Mouse (Mus musculus) ovary, postnatal 36 days (tissue): ENCODE results near the gene Atp4b.

Experiments
- DNase-seq: peaks from one replicate; pipeline ENCODE4 v3.0.0; 2022; ENCODE audit warnings: low spot score, mixed read lengths

Gene Atp4b

DNA sequence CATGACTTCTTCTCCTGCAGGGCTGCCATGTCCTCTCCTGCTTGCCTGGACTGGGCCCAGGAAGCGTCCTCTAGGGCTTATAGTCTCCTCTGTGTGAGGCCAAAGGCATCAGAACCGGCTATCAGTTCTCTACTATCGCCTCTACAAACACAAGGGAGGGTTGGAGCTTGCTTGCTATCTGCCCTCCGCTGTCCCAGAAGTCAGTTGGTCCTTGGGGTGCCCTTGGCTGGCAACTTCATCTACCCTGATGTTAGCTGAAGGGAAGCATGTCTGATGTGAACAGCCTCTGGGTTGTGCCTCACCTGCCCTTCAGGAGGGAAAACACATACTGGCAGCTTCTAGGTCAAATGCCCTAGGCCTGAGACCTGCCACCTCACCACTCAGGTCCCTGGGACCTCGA, at the start of gene Atp4b:
Atp4b (minus strand) TSS at position 101 of the 400 bp plus-strand sequence.
- DNase-seq, result no peak

DNA sequence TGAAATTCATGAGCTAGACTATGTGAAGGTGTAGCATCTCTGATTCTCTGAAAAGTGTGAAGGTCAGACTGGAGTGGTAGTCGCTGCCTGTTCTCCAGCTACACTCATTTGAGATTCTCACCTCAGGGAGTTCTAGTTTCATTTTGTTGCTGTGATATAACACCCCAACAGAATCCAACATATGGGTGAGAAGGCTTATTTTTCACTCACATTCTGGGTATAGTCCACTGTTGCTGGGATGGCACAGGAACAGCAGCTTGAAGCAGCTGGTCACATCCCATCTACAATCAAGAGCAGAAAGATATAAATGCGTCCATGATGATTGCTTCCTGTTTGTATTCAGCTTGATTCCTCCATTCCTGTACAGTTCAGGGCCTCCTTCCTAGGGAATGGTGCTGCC, 45.5 kb upstream of the Atp4b start:
- no peak for DNase-seq

DNA sequence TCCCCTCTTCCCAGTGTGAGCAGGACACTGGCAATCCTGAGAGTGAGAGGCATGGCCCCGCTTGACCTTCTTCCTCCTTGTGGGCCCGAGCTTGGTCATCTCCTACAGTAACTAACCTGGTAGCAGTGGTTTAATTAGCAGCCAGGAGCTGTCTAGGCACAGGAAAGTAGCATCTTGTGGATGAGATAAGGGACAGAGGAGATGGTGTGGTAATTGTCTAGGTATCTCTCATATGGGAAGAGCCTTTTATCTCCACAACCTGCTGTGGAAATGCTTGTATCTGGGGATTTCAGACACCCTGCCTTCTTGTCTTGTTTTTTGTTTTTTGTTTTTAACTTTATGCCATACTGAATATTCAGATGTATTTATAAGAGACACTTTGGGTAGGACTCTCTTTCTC, 40.9 kb upstream of the Atp4b start:
- DNase-seq, result no peak

DNA sequence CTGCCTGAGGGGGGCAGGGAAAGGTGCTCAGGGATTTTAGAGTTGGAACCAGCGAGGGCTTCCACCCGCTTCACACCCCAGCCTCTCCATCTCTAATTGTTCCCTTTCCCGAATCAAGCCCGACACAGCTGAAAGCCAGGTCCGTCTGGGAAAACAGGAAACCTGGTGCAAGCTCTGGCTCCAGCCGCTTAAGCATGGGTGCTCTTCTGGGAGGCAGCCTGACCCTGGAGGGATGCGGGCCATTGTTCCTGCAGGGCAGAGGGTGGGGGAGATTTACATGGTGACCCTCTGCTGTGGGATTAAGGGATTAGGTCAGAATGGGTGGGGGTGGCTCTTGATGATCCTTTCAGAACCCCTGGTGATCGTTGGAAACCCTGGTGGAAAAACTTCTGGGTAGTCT, 39.4 kb upstream of the Atp4b start:
- no peak for DNase-seq

DNA sequence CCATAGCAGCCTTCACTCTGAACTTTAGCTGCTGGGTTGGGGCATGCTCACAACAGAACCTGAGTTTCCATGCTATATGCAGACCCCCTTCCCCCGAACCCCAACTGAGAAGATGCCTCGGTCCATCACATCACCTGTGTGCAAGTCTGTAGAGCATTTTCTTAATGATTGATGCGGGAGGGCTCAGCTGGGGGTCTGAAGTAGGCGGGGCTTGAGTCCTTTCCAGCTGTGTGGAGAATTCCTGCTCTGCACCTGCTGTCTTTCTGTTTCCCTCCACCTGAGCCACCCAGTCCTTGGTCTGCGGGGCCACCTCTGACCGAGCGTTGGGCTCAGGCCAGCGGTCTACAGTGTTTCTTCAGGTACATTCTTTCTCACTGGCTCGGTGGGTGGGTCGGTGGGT, 38.3 kb upstream of the Atp4b start, which contains the start of gene Tmem255b:
Tmem255b (plus strand) TSS at position 301 of the 400 bp plus-strand sequence.
- no peak for DNase-seq

DNA sequence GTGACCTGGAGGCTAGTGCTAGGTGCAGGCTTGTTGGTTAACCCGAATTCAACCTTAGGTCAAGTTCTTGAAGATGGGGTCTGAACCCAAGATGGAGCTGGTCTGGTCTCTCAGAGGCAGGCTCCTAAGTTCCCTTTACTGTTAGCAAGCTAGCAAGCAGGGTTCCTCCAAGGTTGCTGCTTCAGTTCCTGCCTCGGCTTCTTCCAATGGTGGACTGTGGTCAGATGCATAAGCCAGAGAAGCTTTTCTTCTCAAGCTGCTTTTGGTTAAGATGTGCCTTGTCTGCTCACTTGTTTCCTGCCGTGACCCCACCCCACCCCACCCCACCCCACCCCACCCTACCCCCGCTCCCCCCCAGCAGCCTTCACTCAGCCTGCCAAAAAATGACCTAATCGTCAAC, 36.5 kb upstream of the Atp4b start:
- no peak for DNase-seq

DNA sequence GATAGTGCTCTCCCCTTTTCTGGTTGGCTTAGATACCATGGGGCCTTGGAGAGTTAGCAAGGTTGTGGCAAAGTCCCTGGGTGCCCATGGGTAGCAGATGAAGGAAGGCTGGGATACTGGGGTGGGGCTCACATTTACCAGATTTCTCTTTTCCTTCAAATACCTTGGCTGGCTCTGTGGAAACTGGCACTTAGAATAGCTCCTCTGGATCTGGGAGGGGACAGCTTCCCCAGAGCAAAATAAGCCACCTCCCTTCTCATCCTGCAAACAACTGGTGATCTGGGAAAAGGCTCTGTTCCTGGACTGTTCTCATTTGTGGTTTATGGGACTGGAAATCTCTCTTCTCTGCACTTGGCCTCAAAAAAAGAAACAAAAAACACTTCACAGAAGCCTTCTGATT, 34.2 kb upstream of the Atp4b start:
- DNase-seq, result no peak

DNA sequence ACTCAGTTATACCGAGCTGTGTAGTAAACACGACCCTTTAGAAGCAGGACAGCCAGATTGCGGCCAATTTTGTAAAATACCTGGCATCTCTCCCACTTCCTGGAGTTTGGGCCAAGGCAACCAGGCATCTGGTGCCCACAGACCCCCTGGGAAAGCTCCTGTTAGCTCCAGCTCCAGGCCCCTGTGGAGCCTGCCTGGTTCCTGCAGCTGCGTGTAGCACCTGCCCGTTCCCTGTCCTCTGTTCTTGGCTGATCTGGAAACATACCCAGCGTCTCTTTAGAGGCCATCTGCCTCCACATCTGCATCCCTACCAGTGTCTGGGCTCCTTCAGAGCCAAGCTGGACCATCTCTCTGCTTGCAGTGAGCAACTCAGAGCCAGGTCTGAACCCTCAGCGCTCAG, 33.8 kb upstream of the Atp4b start:
- no peak for DNase-seq

DNA sequence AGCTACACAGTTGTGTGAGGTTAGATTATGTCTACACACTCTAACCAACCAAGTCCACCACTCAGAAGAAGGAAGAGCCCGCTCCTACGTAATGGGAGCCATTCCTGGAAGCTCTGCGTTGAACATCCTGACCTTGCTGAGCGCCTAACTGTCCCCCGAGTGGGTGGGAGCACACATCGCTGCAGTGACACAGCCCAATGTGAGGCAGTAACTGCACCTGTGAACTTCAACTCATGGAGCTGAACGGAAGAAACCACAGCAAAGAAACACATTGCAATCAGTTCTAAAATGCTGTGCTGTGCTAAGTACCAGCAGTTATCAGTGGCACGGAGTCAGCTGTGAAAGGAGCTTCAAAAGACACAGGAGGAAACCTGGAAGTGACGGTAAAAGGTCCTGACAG, 31.5 kb upstream of the Atp4b start:
- DNase-seq, result no peak

DNA sequence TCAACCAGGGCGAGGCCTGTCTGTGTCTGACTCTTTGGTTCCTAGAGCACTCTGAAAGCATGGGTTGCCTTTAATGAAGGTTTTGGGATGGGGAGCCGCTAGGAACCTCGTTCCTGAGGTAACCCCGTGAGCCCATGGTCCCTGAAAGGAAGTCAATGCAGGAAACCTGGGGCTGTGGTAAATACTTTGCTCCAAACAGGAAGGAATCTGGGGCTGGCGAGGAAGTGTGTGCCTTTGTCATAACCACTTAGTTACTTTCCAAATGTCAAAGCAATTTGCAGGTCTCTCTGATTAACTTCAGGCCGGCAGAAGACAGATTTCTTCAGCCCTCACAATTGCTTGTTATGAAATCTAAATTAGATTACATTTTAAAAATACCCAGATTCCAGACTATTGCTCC, 30.7 kb upstream of the Atp4b start:
- DNase-seq, result no peak

DNA sequence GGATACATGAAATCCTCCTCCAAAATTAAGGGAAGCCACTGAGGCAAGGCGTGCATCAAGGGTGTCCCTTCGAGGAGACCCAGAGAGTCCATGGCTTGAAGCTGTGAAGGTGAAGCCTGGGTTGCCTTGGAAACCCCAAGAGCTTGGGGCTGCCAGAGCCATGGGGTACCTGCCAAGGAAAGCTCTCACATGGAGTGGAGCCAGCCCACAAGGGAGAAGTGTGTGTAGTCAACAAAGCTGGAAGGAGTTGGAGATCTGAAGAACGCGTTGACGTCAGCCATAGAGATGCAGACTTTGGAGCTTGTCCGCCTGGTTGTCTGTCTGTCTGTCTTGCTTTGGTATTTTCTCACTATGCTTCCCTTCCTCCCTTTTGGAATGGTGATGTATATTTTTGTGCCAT, 24.3 kb upstream of the Atp4b start:
- DNase-seq, result no peak

DNA sequence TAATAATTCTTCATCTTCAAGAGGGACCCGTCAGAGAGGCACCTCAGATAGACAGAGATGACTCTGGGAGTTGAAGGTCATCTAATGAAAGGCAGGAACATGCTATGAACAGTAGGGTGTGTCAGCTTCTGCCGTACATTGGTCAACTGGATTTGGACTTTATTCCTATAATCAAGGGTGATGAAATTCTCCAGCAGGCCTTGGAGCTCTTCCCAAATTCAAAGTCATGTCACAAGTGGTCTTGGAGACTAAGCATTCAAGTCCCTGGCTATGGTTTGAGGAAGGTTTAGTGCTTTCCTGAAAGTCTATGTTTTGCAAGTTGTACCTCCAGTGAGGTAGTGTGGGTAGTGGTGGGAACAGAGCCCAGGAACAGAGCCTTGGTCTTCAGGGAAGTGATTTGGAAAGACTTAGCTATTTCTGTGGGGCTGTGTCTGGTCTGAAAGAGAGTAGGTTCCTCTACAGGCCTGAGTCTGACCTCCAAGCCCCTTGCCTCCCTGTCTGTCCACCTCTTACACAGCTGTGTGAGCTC, 22.6 kb upstream of the Atp4b start:
- no peak for DNase-seq

DNA sequence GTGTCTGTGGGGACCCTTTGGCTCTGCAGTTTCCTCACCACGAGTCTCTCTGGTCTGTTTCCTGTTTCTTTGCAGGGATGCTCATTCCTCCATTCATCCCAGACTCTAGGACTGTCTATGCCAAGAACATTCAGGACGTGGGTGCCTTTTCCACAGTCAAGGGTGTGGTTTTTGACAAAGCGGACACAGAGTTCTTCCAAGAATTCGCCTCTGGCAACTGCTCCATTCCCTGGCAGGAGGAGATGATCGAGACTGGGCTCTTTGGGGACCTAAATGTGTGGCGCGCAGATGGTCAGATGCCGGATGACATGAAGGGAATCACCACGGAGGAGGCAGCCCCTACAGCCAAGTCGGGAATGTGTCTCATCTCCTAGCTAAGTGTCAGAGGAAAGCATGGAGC, 19.3 kb upstream of the Atp4b start:
- DNase-seq, result no peak

DNA sequence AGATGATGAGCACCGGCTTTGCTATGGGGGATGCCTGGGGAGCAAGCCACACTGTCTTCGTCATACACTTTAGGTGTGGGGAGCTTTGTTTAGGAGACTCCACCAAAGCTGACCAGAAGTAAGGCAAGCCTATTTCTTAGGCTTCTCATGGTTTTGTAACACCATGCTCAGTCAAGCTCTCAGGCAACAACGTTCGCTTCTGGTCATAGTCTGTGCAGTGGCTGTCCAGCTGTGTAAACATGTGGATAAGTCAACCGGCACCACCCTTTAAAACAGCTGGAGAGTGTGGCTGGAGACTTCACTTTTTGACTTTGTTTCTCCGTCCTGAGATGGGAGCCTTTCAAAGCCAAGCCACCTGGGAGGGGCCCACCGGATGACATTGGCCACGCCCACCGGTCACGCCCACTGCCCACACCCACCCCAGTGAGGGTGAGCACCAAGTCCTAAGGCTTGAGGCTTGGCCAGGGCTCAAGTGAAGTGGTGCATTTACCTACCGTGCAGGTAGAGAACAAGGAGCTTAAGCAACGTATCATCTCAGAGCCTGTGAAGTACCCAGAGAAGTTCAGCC, 17.3 kb upstream of the Atp4b start:
- no peak for DNase-seq

DNA sequence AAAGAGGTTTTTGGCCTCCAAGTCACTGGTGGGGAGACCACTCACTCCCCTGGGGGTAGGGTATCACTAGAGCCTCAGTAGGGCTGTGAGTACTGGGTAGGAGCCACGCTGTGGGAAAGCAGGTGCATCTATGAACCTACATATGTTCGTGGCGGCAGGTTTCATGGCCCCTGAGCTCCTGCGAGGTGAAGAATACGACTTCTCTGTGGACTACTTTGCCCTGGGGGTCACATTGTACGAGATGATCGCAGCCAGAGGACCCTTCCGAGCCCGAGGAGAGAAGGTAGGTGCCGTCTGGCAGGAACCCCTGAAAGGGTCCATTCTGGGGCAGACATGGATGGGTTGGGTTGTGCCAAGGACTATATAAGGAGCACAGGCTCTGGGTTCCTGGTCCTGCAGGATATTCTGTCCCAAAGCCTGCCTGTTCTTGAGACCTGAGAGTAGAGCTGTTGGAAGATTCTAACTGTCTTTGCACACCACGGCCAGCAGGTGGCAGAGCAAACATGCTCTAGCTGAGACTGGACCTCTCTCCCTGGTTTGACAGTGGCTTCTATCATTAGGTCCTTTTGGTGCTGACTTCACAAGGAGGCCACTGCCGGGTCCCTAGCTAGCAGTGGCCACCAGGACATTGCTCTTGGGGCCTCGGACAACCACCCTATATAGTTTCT, 16.4 kb upstream of the Atp4b start:
- peak; percentile 60 for DNase-seq

DNA sequence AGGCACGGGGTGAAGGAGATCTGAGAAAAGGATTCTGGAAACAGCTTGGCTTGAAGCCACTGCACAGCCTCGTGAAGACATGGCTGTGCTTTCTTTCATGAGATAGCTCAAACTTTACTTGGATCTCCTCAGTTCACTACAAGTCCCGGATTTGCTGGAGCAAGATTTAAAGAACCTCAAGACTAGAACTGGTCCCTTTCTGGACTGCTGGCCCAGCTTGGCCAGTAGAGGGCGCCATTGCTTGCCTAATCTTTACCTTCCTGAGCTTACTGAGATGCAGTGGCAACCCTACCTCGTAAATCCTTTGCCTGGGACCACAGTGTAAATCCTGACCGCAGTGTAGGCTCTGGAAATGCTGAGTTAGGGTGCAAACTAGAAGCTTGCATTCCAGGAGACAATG, 15.0 kb upstream of the Atp4b start:
- DNase-seq, result peak; percentile 64

DNA sequence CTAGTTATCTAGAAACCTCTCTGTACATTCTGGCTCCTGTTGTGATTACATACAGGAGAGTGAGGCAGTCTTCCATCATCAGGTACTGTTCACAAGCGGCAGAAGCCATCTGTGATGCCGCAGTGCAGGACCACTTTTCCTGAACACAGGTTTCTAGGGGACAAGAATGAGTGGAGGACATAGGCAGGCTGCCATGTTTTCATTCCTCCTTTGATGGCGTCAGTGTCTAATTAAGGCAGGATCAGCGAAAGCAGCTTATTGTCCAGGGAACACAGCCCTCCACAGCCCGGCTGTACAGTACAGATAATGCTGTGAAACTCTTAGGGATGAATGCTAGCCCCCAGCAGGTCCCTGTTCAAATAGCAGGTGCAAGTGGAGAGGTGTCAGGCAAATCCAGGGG, 9.4 kb upstream of the Atp4b start:
- DNase-seq, result no peak

DNA sequence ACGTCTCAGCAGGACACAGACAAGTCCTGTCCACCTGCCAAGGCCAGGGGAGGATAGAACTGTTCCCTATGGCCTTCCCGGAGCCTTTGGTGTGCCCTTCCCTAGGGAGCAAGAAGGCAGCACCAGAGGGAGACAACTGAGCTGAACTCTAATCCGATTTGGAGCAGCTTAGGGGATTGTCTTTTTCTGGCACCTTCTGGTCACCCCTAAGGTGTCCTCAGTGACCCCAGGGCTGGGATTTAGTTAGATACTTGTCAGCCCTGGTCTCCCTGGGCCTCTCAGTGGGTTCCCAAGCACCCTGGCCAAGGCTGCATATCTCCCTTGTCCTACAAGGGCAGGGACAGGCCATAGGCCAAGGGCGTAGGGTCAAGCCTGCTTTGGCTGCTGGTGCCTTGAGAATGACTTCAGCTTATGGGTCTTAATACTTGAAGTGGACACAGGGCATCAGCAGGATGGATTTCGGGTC, 8.1 kb upstream of the Atp4b start, which contains the start of gene Grk1:
Grk1 (plus strand) TSS at position 416 of the 466 bp plus-strand sequence.
- no peak for DNase-seq

DNA sequence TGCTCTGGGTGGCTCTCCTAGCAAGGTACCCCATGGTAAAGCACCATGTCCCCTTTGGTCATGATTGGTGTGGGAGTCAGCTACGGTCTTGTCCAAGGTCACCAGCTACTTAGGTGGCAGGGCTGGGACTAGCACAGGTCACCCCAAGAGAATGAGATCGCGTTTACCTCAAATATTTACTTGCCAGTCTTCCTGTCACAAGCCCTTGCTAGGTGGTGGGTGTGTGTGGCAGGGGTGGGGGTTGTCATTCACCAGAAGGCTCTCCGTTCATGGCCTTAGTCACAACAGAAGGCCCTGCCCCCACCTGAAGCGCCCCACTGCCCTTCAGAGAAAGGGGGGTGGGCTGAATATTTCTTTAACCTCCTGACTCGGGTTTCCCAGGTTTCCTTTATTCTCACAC, 6.9 kb upstream of the Atp4b start:
- no peak for DNase-seq

DNA sequence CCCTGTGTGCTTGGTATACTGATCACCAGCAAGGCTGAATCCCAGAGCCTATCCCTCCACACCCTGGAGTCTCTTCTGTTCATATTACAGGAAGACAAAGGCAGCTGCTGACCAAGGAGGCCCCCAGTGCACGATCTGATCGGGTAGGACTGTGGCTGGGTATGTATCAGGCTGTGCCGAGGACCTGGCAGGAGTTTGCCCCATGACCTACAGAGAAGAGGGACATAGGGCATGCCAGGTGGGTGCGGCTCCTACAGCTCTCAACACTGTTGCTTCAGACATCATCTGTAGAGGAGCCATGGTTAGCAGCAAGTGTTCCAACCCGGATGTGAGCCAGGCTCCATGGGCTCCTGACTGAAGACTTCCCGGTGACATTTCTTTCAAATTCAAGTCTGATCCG, 2.8 kb downstream of the Atp4b start:
- DNase-seq, result no peak

DNA sequence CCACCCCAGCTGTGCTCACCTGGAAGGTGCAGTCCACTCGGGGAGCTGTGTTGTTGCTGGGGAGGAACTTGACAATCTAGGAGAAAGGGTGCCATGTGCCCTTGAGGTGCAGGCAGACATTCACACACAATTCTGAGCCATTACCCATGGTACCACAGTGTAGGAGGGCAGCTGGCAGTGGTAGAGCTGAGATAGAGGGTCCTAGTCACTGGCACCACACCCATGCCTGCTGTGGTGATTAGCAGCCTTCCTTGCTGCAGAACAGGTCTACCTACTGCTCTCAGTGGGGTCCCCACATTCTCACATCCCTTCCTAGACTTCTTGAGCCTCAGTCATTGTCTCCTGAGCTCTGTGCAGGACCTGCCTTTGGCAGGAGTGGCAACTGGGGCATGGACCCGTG, 7.9 kb downstream of the Atp4b start:
- no peak for DNase-seq

DNA sequence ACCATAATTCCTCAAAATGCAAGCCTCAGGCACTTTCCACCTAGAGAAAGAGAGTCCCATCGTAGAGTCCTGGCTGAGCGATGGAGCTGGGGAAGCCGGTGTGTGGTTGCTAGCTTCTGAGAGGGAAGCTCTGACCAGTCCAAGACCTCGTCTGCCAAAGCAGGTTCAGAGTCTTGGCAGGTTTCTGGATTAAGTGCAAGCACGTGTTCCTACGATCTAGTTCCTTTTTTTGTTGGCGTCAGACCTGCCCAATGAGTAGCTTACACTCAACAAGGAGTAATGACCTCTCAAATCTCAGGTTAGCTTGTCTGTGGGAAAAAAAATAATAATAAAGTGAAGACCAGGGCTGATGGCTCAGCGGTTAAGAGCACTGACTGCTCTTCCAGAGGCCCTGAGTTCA, 8.9 kb downstream of the Atp4b start:
- no peak for DNase-seq

DNA sequence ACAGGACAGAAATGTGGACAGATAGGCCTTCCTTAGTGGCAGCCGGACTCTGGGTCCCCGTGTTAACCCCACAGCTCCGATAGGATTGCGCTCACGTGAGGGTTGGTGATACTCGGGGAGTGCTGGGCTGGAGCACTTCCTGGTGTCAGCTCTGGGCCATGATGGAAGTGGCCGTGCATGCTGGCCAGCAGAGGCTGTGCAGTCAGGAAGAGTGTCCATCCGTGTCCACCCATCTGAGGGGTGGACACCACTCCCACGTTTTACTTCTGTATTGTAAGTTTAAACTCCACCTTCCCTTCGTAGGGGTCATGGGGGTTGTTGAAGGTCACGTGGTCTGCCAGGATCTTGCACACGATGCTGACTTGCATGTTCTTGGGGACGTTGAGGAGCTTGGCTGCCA, 10.3 kb downstream of the Atp4b start:
- DNase-seq, result no peak

DNA sequence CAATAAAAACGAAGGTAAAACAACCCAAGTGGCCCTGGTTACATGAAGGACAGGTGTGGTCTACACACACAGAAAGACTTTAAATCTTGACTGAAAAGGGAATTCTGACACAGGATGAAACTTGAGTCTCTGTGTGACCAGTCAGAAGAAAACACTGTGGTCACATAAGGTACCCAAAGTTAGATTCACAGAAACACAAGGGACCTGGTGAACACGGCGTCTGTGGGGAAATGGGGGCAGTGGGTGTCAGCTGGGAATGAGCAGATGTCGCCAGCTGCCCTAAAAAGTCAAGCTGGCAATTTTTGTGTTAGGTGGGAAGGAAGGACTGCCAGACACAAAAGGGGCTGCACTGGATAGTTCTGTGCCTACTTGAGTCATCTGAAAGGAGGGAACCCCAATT, 13.6 kb downstream of the Atp4b start:
- DNase-seq, result no peak
